Mouse (Mus musculus): Measurements from ENCODE around the gene Rmi1. TPM values are rescaled to one million over a fixed set of nuclear protein-coding genes. Genes with fewer than 3 reads are reported as not detected.
"Not testable (repeated sequence)": the region's sequence is repeated elsewhere in the genome, so short reads cannot be mapped to it uniquely, and the experiment has no call there.

Rmi1 gene
- polyA plus RNA-seq, 1 experiment from 2014 or later = 26.0 TPM

GRCm38 (mm10) chr13:58384371-58384770, 17.7 kb upstream of the Rmi1 start:
- 50% methylated on average over 11 of the region's 11 CpGs for WGBS
- H3K9me3 ChIP-seq = peaks cover 21% of the 10 kb centered on the region
- peaks cover 34% of the 10 kb centered on the region for H3K36me3 ChIP-seq
- no peaks in the 10 kb centered on the region for H3K27me3 ChIP-seq
- no peak overlapping the region for H3K27ac ChIP-seq
- H3K9ac ChIP-seq (replicated peaks) = peak overlapping the region; percentile 85
- peak overlapping the region; percentile 92 for H3K4me2 ChIP-seq (replicated peaks)
- ATAC-seq = peak; percentile 28; the same call in 1 of the 2 replicates
- H3K4me1 ChIP-seq (replicated peaks) = peaks cover 12% of the 10 kb centered on the region
- peak overlapping the region; percentile 79 for H3K4me3 ChIP-seq (replicated peaks)

- Histone ChIP-seq H3K4me1 (replicated peaks) (peaks cover 12% of the 10 kb centered on the region), H3K4me2 (replicated peaks) (peak within 1 kb of the TSS; percentile 92), H3K9me3 (peaks cover 21% of the 10 kb centered on the region), H3K36me3 (peaks cover 34% of the 10 kb centered on the region), H3K27me3 (no peaks in the 10 kb centered on the region), H3K27ac (peak within 1 kb of the TSS; percentile 58; the same call in 1 of the 2 replicates), H3K9ac (replicated peaks) (peak within 1 kb of the TSS; percentile 85), H3K4me3 (replicated peaks) (peak within 1 kb of the TSS; percentile 79)
- 3% methylated on average over 80 of the region's 80 CpGs for WGBS
- peak; percentile 82 for ATAC-seq
Measured at GRCm38 (mm10) chr13:58384779-58385546, 17.1 kb upstream of the Rmi1 start, which contains the start of gene 2210016F16Rik. Gene 2210016F16Rik (minus strand): TSS chr13:58385225.

GRCm38 (mm10) chr13:58385547-58385920, 16.5 kb upstream of the Rmi1 start:
- Histone ChIP-seq H3K4me1 (replicated peaks) (peaks cover 12% of the 10 kb centered on the region), H3K36me3 (peaks cover 34% of the 10 kb centered on the region), H3K27ac (peak overlapping the region; percentile 58; the same call in 1 of the 2 replicates), H3K9ac (replicated peaks) (peak overlapping the region; percentile 85), H3K9me3 (peaks cover 15% of the 10 kb centered on the region), H3K4me3 (replicated peaks) (peak overlapping the region; percentile 79), H3K4me2 (replicated peaks) (peak overlapping the region; percentile 92), H3K27me3 (no peaks in the 10 kb centered on the region)
- peak; percentile 25; the same call in 1 of the 2 replicates for ATAC-seq
- WGBS = 87% methylated on average over 7 of the region's 7 CpGs

- Histone ChIP-seq H3K9ac (replicated peaks) (no peak overlapping the region), H3K9me3 (no peaks in the 10 kb centered on the region), H3K27ac (no peak overlapping the region), H3K4me2 (replicated peaks) (no peak overlapping the region), H3K4me1 (replicated peaks) (peaks cover 12% of the 10 kb centered on the region), H3K36me3 (peaks cover 26% of the 10 kb centered on the region), H3K27me3 (no peaks in the 10 kb centered on the region), H3K4me3 (replicated peaks) (no peak overlapping the region)
- no peak for ATAC-seq
- WGBS = 18% methylated on average over 7 of the region's 7 CpGs
Measured at GRCm38 (mm10) chr13:58387948-58388347, 14.1 kb upstream of the Rmi1 start.

GRCm38 (mm10) chr13:58388379-58388778, 13.7 kb upstream of the Rmi1 start:
- WGBS = 58% methylated on average over 3 of the region's 3 CpGs
- Histone ChIP-seq H3K36me3 (peaks cover 26% of the 10 kb centered on the region), H3K27ac (no peak overlapping the region), H3K4me2 (replicated peaks) (no peak overlapping the region), H3K4me3 (replicated peaks) (no peak overlapping the region), H3K9ac (replicated peaks) (no peak overlapping the region), H3K9me3 (no peaks in the 10 kb centered on the region), H3K27me3 (no peaks in the 10 kb centered on the region), H3K4me1 (replicated peaks) (peaks cover 12% of the 10 kb centered on the region)
- ATAC-seq = no peak

- ATAC-seq = no peak
- Histone ChIP-seq H3K4me2 (replicated peaks) (no peak overlapping the region), H3K4me3 (replicated peaks) (no peak overlapping the region), H3K4me1 (replicated peaks) (peaks cover 6% of the 10 kb centered on the region; the same call in 1 of the 2 replicates), H3K36me3 (peaks cover 33% of the 10 kb centered on the region), H3K9ac (replicated peaks) (no peak overlapping the region), H3K9me3 (no peaks in the 10 kb centered on the region), H3K27ac (no peak overlapping the region), H3K27me3 (no peaks in the 10 kb centered on the region)
- WGBS = 80% methylated on average over 2 of the region's 2 CpGs
Measured at GRCm38 (mm10) chr13:58389324-58389951, 12.6 kb upstream of the Rmi1 start.

- H3K9me3 ChIP-seq; H3K4me1 ChIP-seq (replicated peaks); H3K9ac ChIP-seq (replicated peaks); H3K4me3 ChIP-seq (replicated peaks); H3K4me2 ChIP-seq (replicated peaks); ATAC-seq; H3K27me3 ChIP-seq; H3K27ac ChIP-seq: not testable (repeated sequence)
- H3K36me3 ChIP-seq = peaks cover 66% of the 10 kb centered on the region
- WGBS = 91% methylated on average over 11 of the region's 11 CpGs
Measured at GRCm38 (mm10) chr13:58394392-58394791, 7.7 kb upstream of the Rmi1 start.

- no peak for ATAC-seq
- 90% methylated on average over 13 of the region's 13 CpGs for WGBS
- Histone ChIP-seq H3K27ac (no peak overlapping the region), H3K36me3 (peaks cover 45% of the 10 kb centered on the region), H3K9ac (replicated peaks) (no peak overlapping the region), H3K4me1 (replicated peaks) (peaks cover 12% of the 10 kb centered on the region), H3K27me3 (no peaks in the 10 kb centered on the region), H3K4me2 (replicated peaks) (no peak overlapping the region), H3K9me3 (no peaks in the 10 kb centered on the region), H3K4me3 (replicated peaks) (no peak overlapping the region)
Measured at GRCm38 (mm10) chr13:58397651-58398050, 4.4 kb upstream of the Rmi1 start.

GRCm38 (mm10) chr13:58400576-58400975, 1.5 kb upstream of the Rmi1 start:
- H3K27ac ChIP-seq = no peak overlapping the region
- H3K9ac ChIP-seq (replicated peaks) = peak overlapping the region; percentile 100
- H3K9me3 ChIP-seq = no peaks in the 10 kb centered on the region
- WGBS = 1% methylated on average over 11 of the region's 11 CpGs
- no peaks in the 10 kb centered on the region for H3K27me3 ChIP-seq
- H3K4me2 ChIP-seq (replicated peaks) = peak overlapping the region; percentile 85
- ATAC-seq = no peak
- H3K4me1 ChIP-seq (replicated peaks) = peaks cover 12% of the 10 kb centered on the region
- H3K4me3 ChIP-seq (replicated peaks) = peak overlapping the region; percentile 78
- peaks cover 21% of the 10 kb centered on the region for H3K36me3 ChIP-seq

GRCm38 (mm10) chr13:58401135-58402002, 679 bp upstream of the Rmi1 start:
- Histone ChIP-seq H3K4me2 (replicated peaks) (peak overlapping the region; percentile 85), H3K9me3 (no peaks in the 10 kb centered on the region), H3K4me1 (replicated peaks) (peaks cover 12% of the 10 kb centered on the region), H3K9ac (replicated peaks) (peak overlapping the region; percentile 100), H3K27me3 (no peaks in the 10 kb centered on the region), H3K36me3 (peaks cover 13% of the 10 kb centered on the region), H3K4me3 (replicated peaks) (peak overlapping the region; percentile 78), H3K27ac (peak overlapping the region; percentile 100)
- ATAC-seq = peak; percentile 59
- WGBS = under 1% methylated on average over 89 of the region's 100 CpGs

- peak overlapping the region; percentile 100 for H3K9ac ChIP-seq (replicated peaks)
- no peaks in the 10 kb centered on the region for H3K27me3 ChIP-seq
- WGBS = 0% methylated on average over 41 of the region's 48 CpGs
- H3K36me3 ChIP-seq = peaks cover 4% of the 10 kb centered on the region
- H3K9me3 ChIP-seq = no peaks in the 10 kb centered on the region
- peak overlapping the region; percentile 100 for H3K27ac ChIP-seq
- peaks cover 7% of the 10 kb centered on the region for H3K4me1 ChIP-seq (replicated peaks)
- peak overlapping the region; percentile 57 for H3K4me2 ChIP-seq (replicated peaks)
- ATAC-seq = peak; percentile 72
- peak overlapping the region; percentile 78 for H3K4me3 ChIP-seq (replicated peaks)
Measured at GRCm38 (mm10) chr13:58402744-58403110, 679 bp downstream of the Rmi1 start.
